Mouse (Mus musculus): Measurements from ENCODE around the gene Kif2c. TPM values are rescaled to one million over a fixed set of nuclear protein-coding genes. Genes with fewer than 3 reads are reported as not detected.

The Kif2c gene
- total RNA-seq (2021): under 1 TPM in 1 of 2 experiments, not detected in 1; 0.35 TPM
- long read RNA-seq: 0 reads

- peak; percentile 87 to 97 for DNase-seq (ENCODE audit: low spot score in 2 of 2)
Measured at GRCm38 (mm10) chr4:117181863-117182758, at the start of gene Kif2c. Gene Kif2c, minus strand, starts transcription at chr4:117182639.

- DNase-seq (ENCODE audit: low spot score in 2 of 2): no peak
Measured at GRCm38 (mm10) chr4:117231208-117231607, 48.8 kb upstream of the Kif2c start.

- DNase-seq (ENCODE audit: low spot score in 2 of 2): no peak
Measured at GRCm38 (mm10) chr4:117230331-117230730, 47.9 kb upstream of the Kif2c start.

GRCm38 (mm10) chr4:117229590-117229989 is 47.2 kb upstream of the Kif2c start:
- DNase-seq (ENCODE audit: low spot score in 2 of 2): no peak

GRCm38 (mm10) chr4:117225250-117225649 is 42.8 kb upstream of the Kif2c start:
- DNase-seq (ENCODE audit: low spot score in 2 of 2): no peak

- no peak for DNase-seq (ENCODE audit: low spot score in 2 of 2)
Measured at GRCm38 (mm10) chr4:117224122-117224521, 41.7 kb upstream of the Kif2c start.

- no peak for DNase-seq (ENCODE audit: low spot score in 2 of 2)
Measured at GRCm38 (mm10) chr4:117223001-117223400, 40.6 kb upstream of the Kif2c start.

- DNase-seq (ENCODE audit: low spot score in 2 of 2): no peak
Measured at GRCm38 (mm10) chr4:117221836-117222235, 39.4 kb upstream of the Kif2c start.

GRCm38 (mm10) chr4:117220741-117221515 is 38.5 kb upstream of the Kif2c start:
- DNase-seq (ENCODE audit: low spot score in 2 of 2): no peak

GRCm38 (mm10) chr4:117218517-117219219 is 36.2 kb upstream of the Kif2c start:
- DNase-seq (ENCODE audit: low spot score in 2 of 2): peak; percentile 17 to 70

- DNase-seq (ENCODE audit: low spot score in 2 of 2): peak; percentile 31 to 56
Measured at GRCm38 (mm10) chr4:117217029-117217428, 34.6 kb upstream of the Kif2c start.

- DNase-seq (ENCODE audit: low spot score in 2 of 2): no peak
Measured at GRCm38 (mm10) chr4:117214250-117214649, 31.8 kb upstream of the Kif2c start.

GRCm38 (mm10) chr4:117210147-117211074 is 28.0 kb upstream of the Kif2c start:
- peak in 1 of 2 experiments; percentile 67 for DNase-seq (ENCODE audit: low spot score in 2 of 2)

- DNase-seq (ENCODE audit: low spot score in 2 of 2): no peak
Measured at GRCm38 (mm10) chr4:117209592-117209991, 27.2 kb upstream of the Kif2c start.

GRCm38 (mm10) chr4:117202992-117203354 is 20.5 kb upstream of the Kif2c start:
- no peak for DNase-seq (ENCODE audit: low spot score in 2 of 2)

GRCm38 (mm10) chr4:117202046-117202991 is 19.9 kb upstream of the Kif2c start:
- peak in 1 of 2 experiments; percentile 51 for DNase-seq (ENCODE audit: low spot score in 2 of 2)

GRCm38 (mm10) chr4:117191804-117192203 is 9.4 kb upstream of the Kif2c start:
- DNase-seq (ENCODE audit: low spot score in 2 of 2): no peak

GRCm38 (mm10) chr4:117190660-117191059 is 8.2 kb upstream of the Kif2c start:
- no peak for DNase-seq (ENCODE audit: low spot score in 2 of 2)

Data from layer of hippocampus, adult 18-20 months (tissue).